Mouse (Mus musculus): ENCODE data around the gene Xpo5. TPM values are rescaled to one million over a fixed set of nuclear protein-coding genes. Genes with fewer than 3 reads are reported as not detected.

Xpo5 gene
- polyA plus RNA-seq, 1 experiment: 19.6 TPM

DNA sequence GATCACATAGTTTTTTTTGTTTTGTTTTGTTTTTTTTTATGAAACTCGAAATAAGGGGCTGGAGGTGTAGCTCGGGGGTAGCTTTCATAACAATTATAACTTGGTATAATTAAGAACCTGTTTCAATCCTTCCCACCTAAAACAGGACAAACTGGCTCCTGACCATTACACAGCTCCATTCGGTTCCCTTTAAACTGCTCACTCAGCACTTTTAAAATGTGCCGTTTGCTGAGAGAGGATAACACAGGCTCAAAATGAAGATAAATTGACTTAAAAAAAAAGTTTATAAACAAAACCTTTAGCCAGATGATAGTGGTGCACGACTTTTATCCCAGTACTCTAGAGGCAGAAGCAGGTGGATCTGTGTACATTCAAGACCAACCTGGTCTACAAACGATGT, 82.8 kb downstream of the Xpo5 start:
- 49% methylated on average over 6 of the region's 6 CpGs for WGBS
- TF ChIP-seq POLR2A (IDR thresholded peaks at IDR 0.05; ENCODE audit: borderline replicate concordance, extremely low read depth, low read depth, low read length) (no peak), CTCF (IDR thresholded peaks at IDR 0.05; ENCODE audit: insufficient read depth, low read length) (no peak)
- no peak overlapping the region for H3K4me3 ChIP-seq (replicated peaks; ENCODE audit: extremely low read depth, low read depth, low read length)

DNA sequence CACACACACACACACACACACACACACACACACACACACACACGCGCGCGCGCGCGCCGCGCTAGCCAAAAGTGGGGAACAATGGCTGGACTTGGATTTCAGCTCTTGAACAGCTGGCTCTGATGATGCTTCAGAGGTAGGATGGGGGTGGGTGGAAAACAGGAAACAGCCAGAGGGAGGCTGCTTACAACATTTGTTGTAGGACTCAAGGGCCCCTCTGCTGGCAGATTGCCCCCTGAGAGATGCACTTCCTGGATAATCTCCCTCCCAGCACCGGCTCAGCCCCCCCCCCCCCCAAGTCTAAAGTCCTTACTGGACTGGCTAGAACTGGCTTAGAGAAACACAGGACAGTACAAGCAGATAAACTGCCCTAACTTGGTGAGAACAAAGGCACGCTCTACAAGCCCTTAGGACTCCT, 85.1 kb downstream of the Xpo5 start:
- no peak for DNase-seq
- no peak for TF ChIP-seq POLR2A (IDR thresholded peaks at IDR 0.05; ENCODE audit: borderline replicate concordance, extremely low read depth, low read depth, low read length)
- TF ChIP-seq CTCF (IDR thresholded peaks at IDR 0.05; ENCODE audit: insufficient read depth, low read length): no peak
- H3K4me3 ChIP-seq (replicated peaks; ENCODE audit: extremely low read depth, low read depth, low read length): no peak overlapping the region
- 24% methylated on average over 11 of the region's 11 CpGs for WGBS
- H3K4me1 ChIP-seq (ENCODE audit: control insufficient read depth, insufficient read depth, low read length): no peaks in the 10 kb centered on the region

More for the DNA sequence above, 82.8 kb downstream of the Xpo5 start:
- DNase-seq: no peak
- no peaks in the 10 kb centered on the region; the same call in 1 of the 2 replicates for H3K4me1 ChIP-seq (ENCODE audit: control insufficient read depth, insufficient read depth, low read length)

Other genes with a start within 250 kb of the Xpo5 start
- 1,228 and 1,453 TPM in 2 replicates for gene Vegfa, start 170.4 kb upstream of the Xpo5 start, polyA plus RNA-seq (2012; rRNA removed)
- 41.3 and 44.9 TPM in 2 replicates for gene Mrps18a, start 91.8 kb upstream of the Xpo5 start, polyA plus RNA-seq (2012; rRNA removed)
- 26.0 and 28.1 TPM in 2 replicates for gene Rsph9, start 58.6 kb upstream of the Xpo5 start, polyA plus RNA-seq (2012; rRNA removed)
- gene Mad2l1bp, start 49.2 kb upstream of the Xpo5 start, polyA plus RNA-seq (2012; rRNA removed): 13.1 and 13.8 TPM in 2 replicates
- gene Gtpbp2, start 41.8 kb upstream of the Xpo5 start, polyA plus RNA-seq (2012; rRNA removed): 134 and 161 TPM in 2 replicates
- gene Polh, start 137 bp upstream of the Xpo5 start, polyA plus RNA-seq (2012; rRNA removed): 3.4 and 4.2 TPM in 2 replicates
- 35.9 and 39.5 TPM in 2 replicates for gene Polr1c, start 45.3 kb downstream of the Xpo5 start, polyA plus RNA-seq (2012; rRNA removed)
- 208 and 209 TPM in 2 replicates for gene Yipf3, start 45.3 kb downstream of the Xpo5 start, polyA plus RNA-seq (2012; rRNA removed)
- 6.8 TPM in 2 replicates for gene Lrrc73, start 50.7 kb downstream of the Xpo5 start, polyA plus RNA-seq (2012; rRNA removed)
- gene Tjap1, start 80.2 kb downstream of the Xpo5 start, polyA plus RNA-seq (2012; rRNA removed): 45.2 TPM in 2 replicates
- gene Dlk2, start 94.6 kb downstream of the Xpo5 start, polyA plus RNA-seq (2012; rRNA removed): 0.54 and 3.1 TPM in 2 replicates
- gene Abcc10, start 125.6 kb downstream of the Xpo5 start, polyA plus RNA-seq (2012; rRNA removed): 13.1 and 15.1 TPM in 2 replicates
- gene Zfp318, start 180.9 kb downstream of the Xpo5 start, polyA plus RNA-seq (2012; rRNA removed): 11.2 and 12.5 TPM in 2 replicates
- gene Crip3, start 226.1 kb downstream of the Xpo5 start, polyA plus RNA-seq (2012; rRNA removed): 3.3 and 6.8 TPM in 2 replicates
- gene Slc22a7, start 235.7 kb downstream of the Xpo5 start, polyA plus RNA-seq (2012; rRNA removed): not detected in 2 replicates

All from lung, adult 2 months (tissue).